Mouse (Mus musculus): ENCODE results near the gene Pknox1. TPM values are rescaled to one million over a fixed set of nuclear protein-coding genes. Genes with fewer than 3 reads are reported as not detected.

Pknox1 gene
- polyA plus RNA-seq (2014; fragmentation: Nextera tagmentation; extraction: Ambion mirVana): 24.2 and 27.9 TPM in 2 replicates

DNA sequence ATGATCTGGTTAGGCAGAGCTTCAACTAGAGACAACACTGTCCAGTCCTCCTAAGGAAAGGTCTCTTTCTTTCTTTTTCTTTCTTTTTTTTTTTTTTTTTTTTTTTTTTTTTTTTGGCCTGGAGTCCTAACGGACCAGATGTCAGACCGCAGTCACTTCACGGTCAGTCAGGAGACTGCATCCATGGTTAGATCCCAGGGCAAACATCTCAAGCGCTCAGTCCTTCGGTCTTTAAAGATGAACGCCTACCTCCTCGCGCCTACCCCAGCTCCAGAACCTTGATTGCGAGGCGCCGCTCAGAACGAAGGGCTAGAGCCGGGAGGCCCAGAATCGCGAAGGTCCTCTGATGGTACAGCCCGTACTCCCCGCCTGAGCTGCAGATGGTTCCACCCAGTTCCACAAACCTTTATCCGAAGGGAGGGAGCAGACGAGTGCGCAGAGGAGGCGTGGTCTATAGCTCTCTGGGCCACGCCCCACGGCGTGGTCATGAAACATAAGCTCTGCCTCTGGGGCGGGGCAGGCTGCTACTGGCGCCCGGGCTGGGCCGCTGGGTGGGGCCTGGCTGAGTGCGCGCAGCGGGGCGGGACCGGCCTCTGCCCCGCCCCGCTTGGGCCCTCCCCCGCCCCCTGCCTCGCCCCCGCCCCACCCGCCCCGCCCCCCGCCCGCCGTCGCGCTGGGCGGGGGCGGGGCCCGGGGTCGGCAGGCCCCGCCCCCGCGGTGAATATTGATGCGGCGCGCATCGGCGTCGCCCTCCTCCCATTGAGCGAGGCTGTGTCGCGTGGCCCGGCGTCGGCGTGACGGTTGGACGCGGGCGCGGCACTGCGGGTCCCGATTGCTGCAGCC, at the start of gene Pknox1:
Gene Pknox1, plus strand, starts transcription at position 720 of the 843 bp plus-strand sequence.
- no peaks in the 10 kb centered on the region for H3K27me3 ChIP-seq (ENCODE audit: control insufficient read depth, insufficient read depth, low read length)
- H3K4me2 ChIP-seq (ENCODE audit: low read depth, low read length): peak within 1 kb of the TSS; percentile 64
- no peaks in the 10 kb centered on the region for H3K9me3 ChIP-seq (replicated peaks; ENCODE audit: control insufficient read depth, low read length)
- peaks cover 4% of the 10 kb centered on the region; the same call in 1 of the 2 replicates for H3K4me1 ChIP-seq (ENCODE audit: control insufficient read depth, insufficient read depth, low read length)
- peak within 1 kb of the TSS; percentile 90 for H3K9ac ChIP-seq (replicated peaks; ENCODE audit: low read length)
- peak within 1 kb of the TSS; percentile 94 for H3K27ac ChIP-seq (replicated peaks; ENCODE audit: low read depth, low read length)
- WGBS: 0% methylated on average over 49 of the region's 72 CpGs
- no peaks in the 10 kb centered on the region; the same call in 1 of the 2 replicates for H3K36me3 ChIP-seq (replicated peaks; ENCODE audit: control insufficient read depth, insufficient read depth, low read depth, low read length)
- ATAC-seq (replicated peaks; ENCODE audit: insufficient number of reproducible peaks, low FRiP score, low TSS enrichment, low read depth) (peak; percentile 92), DNase-seq (ENCODE audit: low spot score) (peak; percentile 100)
- H3K4me3 ChIP-seq (ENCODE audit: low read depth, low read length): peak within 1 kb of the TSS; percentile 77

DNA sequence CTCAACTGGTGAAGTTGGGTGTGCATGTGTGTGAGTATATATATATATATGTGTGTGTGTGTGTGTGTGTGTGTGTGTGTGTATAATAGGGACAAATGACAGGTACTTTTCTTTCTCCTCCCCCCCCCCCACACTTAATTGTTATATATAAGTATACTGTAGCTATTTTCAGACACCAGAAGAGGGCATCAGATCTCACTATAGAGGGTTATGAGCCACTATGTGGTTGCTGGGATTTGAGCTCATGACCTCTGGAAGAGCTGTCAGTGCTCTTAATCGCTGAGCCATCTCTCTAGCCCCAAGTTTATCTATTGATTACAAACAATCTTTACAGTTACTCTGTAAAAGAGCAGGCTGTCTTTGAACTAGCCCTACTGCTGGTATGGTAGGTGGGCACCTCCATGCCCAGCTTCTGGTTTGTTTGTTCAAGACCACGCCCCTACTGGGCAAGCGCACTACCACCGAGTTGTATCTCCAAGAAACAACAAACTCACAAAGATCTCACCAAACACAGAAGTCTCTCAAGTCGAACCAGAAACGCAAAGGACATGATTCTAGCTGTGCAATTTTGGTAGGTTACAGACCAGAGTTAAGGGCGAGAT, 45.1 kb upstream of the Pknox1 start:
- no peaks in the 10 kb centered on the region for H3K27me3 ChIP-seq (ENCODE audit: control insufficient read depth, insufficient read depth, low read length)

DNA sequence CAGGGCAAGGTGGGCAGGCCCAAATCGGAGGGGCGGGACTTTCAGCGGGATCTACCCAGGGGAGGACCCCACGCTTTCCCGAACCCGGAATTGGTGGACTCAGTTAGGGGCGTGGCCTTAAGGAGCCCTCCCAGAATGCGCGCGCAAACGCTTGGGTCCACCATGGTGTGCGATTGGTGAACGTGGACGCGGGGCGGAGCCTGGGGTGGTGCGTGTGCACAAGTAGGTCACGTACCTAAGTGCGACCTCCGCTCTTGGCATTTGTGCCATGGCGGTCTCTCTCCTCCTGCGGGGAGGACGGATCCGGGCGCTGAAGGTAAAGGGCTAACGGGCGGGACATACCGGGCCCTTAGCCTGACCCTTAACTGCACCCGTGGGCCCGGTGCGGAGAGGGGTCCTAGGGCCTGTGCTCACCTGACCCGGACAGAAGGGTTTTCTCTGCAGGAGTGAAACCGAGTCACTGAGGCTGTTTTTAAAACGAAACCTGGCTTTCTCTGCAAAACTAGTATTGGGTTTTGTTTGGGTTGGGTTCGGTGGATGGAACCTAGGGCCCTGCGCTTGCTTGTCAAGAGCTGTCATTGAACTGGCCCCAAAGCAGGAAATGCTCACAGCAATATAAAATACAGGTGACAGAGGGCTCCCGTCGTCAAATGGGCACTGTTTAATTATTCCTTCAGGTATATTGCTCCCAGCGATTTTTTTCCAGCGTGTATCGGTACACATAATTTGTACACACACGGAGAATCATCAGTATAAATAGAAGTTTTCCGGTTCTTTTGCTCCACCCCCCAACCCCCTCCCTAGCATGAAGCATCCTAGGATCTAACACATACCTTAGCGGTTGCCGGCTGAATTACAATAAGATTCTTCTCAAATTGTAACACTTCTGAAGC, 44.3 kb upstream of the Pknox1 start, which contains the start of the genes Wdr4 and Ndufv3:
Gene Wdr4, minus strand, starts transcription at position 35 of the 893 bp plus-strand sequence.
Gene Ndufv3, plus strand, starts transcription at position 170 of the 893 bp plus-strand sequence.
- Histone ChIP-seq H3K9me3 (replicated peaks; ENCODE audit: control insufficient read depth, low read length) (no peaks in the 10 kb centered on the region), H3K4me3 (ENCODE audit: low read depth, low read length) (peak within 1 kb of the TSS; percentile 57), H3K27ac (replicated peaks; ENCODE audit: low read depth, low read length) (no peak within 1 kb of the TSS), H3K9ac (replicated peaks; ENCODE audit: low read length) (peak within 1 kb of the TSS; percentile 54), H3K4me2 (ENCODE audit: low read depth, low read length) (peak within 1 kb of the TSS; percentile 66), H3K36me3 (replicated peaks; ENCODE audit: control insufficient read depth, insufficient read depth, low read depth, low read length) (no peaks in the 10 kb centered on the region), H3K4me1 (ENCODE audit: control insufficient read depth, insufficient read depth, low read length) (0 out of 2 replicates have a peak, but pooled peaks cover 3% of the 10 kb centered on the region), H3K27me3 (ENCODE audit: control insufficient read depth, insufficient read depth, low read length) (no peaks in the 10 kb centered on the region)
- ATAC-seq (replicated peaks; ENCODE audit: insufficient number of reproducible peaks, low FRiP score, low TSS enrichment, low read depth) (peak; percentile 94), DNase-seq (ENCODE audit: low spot score) (peak; percentile 100)
- under 1% methylated on average over 45 of the region's 45 CpGs for WGBS

More for the DNA sequence above, 45.1 kb upstream of the Pknox1 start:
- WGBS: under 1% methylated on average over 7 of the region's 7 CpGs
- no peak overlapping the region for H3K27ac ChIP-seq (replicated peaks; ENCODE audit: low read depth, low read length)
- no peak overlapping the region for H3K9ac ChIP-seq (replicated peaks; ENCODE audit: low read length)
- no peaks in the 10 kb centered on the region for H3K9me3 ChIP-seq (replicated peaks; ENCODE audit: control insufficient read depth, low read length)
- H3K4me1 ChIP-seq (ENCODE audit: control insufficient read depth, insufficient read depth, low read length): 0 out of 2 replicates have a peak, but pooled peaks cover 3% of the 10 kb centered on the region
- H3K36me3 ChIP-seq (replicated peaks; ENCODE audit: control insufficient read depth, insufficient read depth, low read depth, low read length): no peaks in the 10 kb centered on the region
- peak overlapping the region; percentile 57 for H3K4me3 ChIP-seq (ENCODE audit: low read depth, low read length)
- ATAC-seq (replicated peaks; ENCODE audit: insufficient number of reproducible peaks, low FRiP score, low TSS enrichment, low read depth) (no peak), DNase-seq (ENCODE audit: low spot score) (no peak)
- peak overlapping the region; percentile 66 for H3K4me2 ChIP-seq (ENCODE audit: low read depth, low read length)

DNA sequence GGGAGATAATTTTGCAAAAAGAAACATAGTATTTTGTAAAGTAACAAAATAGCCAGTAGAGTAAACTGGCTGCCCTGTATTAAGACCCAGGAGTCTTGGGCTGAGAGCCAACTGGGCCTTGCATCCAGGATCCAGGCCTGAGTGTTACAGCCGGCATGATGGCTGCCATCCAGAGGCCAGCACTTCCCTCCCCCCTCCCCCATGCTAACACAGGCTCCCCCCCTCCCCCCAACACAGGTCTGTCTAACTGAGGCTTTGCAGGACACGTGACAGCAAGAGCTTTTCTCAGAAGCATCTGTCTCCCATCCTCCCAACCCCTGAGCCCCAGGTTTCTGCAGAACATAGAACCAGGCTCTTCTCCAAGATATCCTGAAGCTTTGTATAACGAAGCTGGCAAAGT, 43.6 kb upstream of the Pknox1 start:
- Histone ChIP-seq H3K4me2 (ENCODE audit: low read depth, low read length) (peak overlapping the region; percentile 66), H3K9me3 (replicated peaks; ENCODE audit: control insufficient read depth, low read length) (no peaks in the 10 kb centered on the region), H3K27me3 (ENCODE audit: control insufficient read depth, insufficient read depth, low read length) (no peaks in the 10 kb centered on the region), H3K36me3 (replicated peaks; ENCODE audit: control insufficient read depth, insufficient read depth, low read depth, low read length) (no peaks in the 10 kb centered on the region), H3K4me3 (ENCODE audit: low read depth, low read length) (peak overlapping the region; percentile 57), H3K4me1 (ENCODE audit: control insufficient read depth, insufficient read depth, low read length) (0 out of 2 replicates have a peak, but pooled peaks cover 3% of the 10 kb centered on the region), H3K9ac (replicated peaks; ENCODE audit: low read length) (no peak overlapping the region; the same call in 1 of the 2 replicates), H3K27ac (replicated peaks; ENCODE audit: low read depth, low read length) (no peak overlapping the region)
- DNase-seq (ENCODE audit: low spot score): peak; percentile 32
- WGBS: 20% methylated on average over 3 of the region's 3 CpGs
- ATAC-seq (replicated peaks; ENCODE audit: insufficient number of reproducible peaks, low FRiP score, low TSS enrichment, low read depth): no peak

DNA sequence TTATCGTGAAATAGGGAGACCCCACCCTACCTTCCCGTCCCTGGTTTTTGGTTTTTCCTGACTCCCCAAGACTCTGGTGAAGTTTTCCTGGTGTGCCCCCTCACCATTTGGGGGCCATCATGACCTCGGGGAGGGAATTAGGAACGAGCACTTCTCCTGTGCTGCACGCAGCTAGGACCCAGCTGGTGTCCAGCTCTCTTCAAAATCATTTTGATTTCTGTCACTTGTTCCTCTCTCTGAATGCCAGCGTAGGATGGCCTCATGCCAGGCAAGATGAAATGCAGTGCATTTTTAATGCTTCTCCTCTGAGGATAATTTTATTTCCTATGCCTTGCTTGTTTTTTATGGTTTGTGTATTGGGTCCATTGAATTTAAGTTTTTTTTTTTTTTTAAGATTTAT, 42.6 kb upstream of the Pknox1 start:
- Histone ChIP-seq H3K4me2 (ENCODE audit: low read depth, low read length) (no peak overlapping the region), H3K36me3 (replicated peaks; ENCODE audit: control insufficient read depth, insufficient read depth, low read depth, low read length) (no peaks in the 10 kb centered on the region), H3K4me3 (ENCODE audit: low read depth, low read length) (no peak overlapping the region), H3K27ac (replicated peaks; ENCODE audit: low read depth, low read length) (no peak overlapping the region), H3K9ac (replicated peaks; ENCODE audit: low read length) (no peak overlapping the region), H3K27me3 (ENCODE audit: control insufficient read depth, insufficient read depth, low read length) (no peaks in the 10 kb centered on the region), H3K4me1 (ENCODE audit: control insufficient read depth, insufficient read depth, low read length) (0 out of 2 replicates have a peak, but pooled peaks cover 3% of the 10 kb centered on the region), H3K9me3 (replicated peaks; ENCODE audit: control insufficient read depth, low read length) (no peaks in the 10 kb centered on the region)
- DNase-seq (ENCODE audit: low spot score): no peak
- WGBS: 92% methylated on average over 6 of the region's 6 CpGs
- no peak for ATAC-seq (replicated peaks; ENCODE audit: insufficient number of reproducible peaks, low FRiP score, low TSS enrichment, low read depth)

DNA sequence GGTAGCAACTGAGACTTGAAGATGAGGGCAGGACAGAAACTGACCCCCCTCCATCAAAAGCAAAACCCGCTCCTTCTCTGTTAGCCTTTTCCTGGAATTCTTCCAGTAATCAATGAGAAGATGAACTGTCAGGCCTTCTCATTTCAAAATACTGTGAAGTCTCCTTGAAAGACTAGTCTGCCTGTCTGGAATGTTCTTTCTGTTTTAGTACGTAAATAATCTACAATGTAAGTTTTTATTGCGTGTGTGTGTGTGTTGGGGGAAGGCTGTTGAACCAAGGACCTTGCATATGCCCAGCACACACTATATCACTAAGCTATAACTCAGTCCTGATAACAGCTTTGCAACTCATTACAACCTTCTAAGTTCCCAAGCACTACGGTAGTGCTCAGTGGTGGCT, 39.4 kb upstream of the Pknox1 start:
- 0 out of 2 replicates have a peak, but pooled peaks cover 3% of the 10 kb centered on the region for H3K4me1 ChIP-seq (ENCODE audit: control insufficient read depth, insufficient read depth, low read length)
- DNase-seq (ENCODE audit: low spot score): no peak
- H3K27ac ChIP-seq (replicated peaks; ENCODE audit: low read depth, low read length): no peak overlapping the region
- no peak overlapping the region for H3K9ac ChIP-seq (replicated peaks; ENCODE audit: low read length)
- no peaks in the 10 kb centered on the region for H3K27me3 ChIP-seq (ENCODE audit: control insufficient read depth, insufficient read depth, low read length)
- H3K4me2 ChIP-seq (ENCODE audit: low read depth, low read length): no peak overlapping the region
- 90% methylated on average over 4 of the region's 4 CpGs for WGBS
- H3K9me3 ChIP-seq (replicated peaks; ENCODE audit: control insufficient read depth, low read length): no peaks in the 10 kb centered on the region
- no peak for ATAC-seq (replicated peaks; ENCODE audit: insufficient number of reproducible peaks, low FRiP score, low TSS enrichment, low read depth)
- H3K4me3 ChIP-seq (ENCODE audit: low read depth, low read length): no peak overlapping the region
- no peaks in the 10 kb centered on the region for H3K36me3 ChIP-seq (replicated peaks; ENCODE audit: control insufficient read depth, insufficient read depth, low read depth, low read length)

DNA sequence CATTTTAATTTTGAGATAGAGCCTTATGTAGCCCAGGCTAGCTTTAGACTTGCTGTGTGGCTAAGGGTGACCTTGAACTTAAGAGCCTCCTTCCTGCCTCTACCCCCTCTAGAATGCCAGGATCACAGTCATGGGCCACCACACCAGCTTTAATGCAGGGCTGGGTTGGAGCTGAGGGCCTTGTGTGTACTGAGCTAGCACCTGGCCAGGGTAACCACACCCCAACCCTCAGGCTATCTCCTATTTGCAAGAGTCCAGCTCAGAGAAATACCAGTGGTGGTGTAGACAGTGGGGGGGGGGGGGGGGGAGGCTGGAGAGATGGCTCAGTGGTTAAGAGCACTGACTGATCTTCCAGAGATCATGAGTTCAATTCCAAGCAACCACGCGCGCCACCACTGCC, 38.7 kb upstream of the Pknox1 start:
- H3K4me1 ChIP-seq (ENCODE audit: control insufficient read depth, insufficient read depth, low read length): 0 out of 2 replicates have a peak, but pooled peaks cover 2% of the 10 kb centered on the region
- no peak overlapping the region for H3K27ac ChIP-seq (replicated peaks; ENCODE audit: low read depth, low read length)
- no peak for DNase-seq (ENCODE audit: low spot score)
- H3K4me2 ChIP-seq (ENCODE audit: low read depth, low read length): no peak overlapping the region
- H3K9me3 ChIP-seq (replicated peaks; ENCODE audit: control insufficient read depth, low read length): no peaks in the 10 kb centered on the region
- no peak overlapping the region for H3K4me3 ChIP-seq (ENCODE audit: low read depth, low read length)
- H3K27me3 ChIP-seq (ENCODE audit: control insufficient read depth, insufficient read depth, low read length): no peaks in the 10 kb centered on the region
- H3K36me3 ChIP-seq (replicated peaks; ENCODE audit: control insufficient read depth, insufficient read depth, low read depth, low read length): 0 out of 2 replicates have a peak, but pooled peaks cover under 1% of the 10 kb centered on the region
- ATAC-seq (replicated peaks; ENCODE audit: insufficient number of reproducible peaks, low FRiP score, low TSS enrichment, low read depth): no peak
- no peak overlapping the region for H3K9ac ChIP-seq (replicated peaks; ENCODE audit: low read length)
- 100% methylated on average over 3 of the region's 3 CpGs for WGBS

Measured in embryonic facial prominence, embryonic 11.5 days (tissue).